Mouse (Mus musculus) E14TG2a.4 (cell line): Measurements from ENCODE around the gene Olfr49.

ENCODE experiments used
- H3K27me3 ChIP-seq: 2 replicates; pipeline ENCODE4 v1.6.1; 2014; ENCODE audit warnings: low read length, control low read depth; ENCODE audit not compliant: insufficient read depth
- H3K36me3 ChIP-seq: 2 replicates; pipeline ENCODE4 v1.6.1; 2014; ENCODE audit warnings: low read length, control low read depth; ENCODE audit not compliant: insufficient read depth
- H3K4me1 ChIP-seq: replicated peaks from 2 replicates; pipeline ENCODE4 v1.6.1; 2014; ENCODE audit warnings: low read depth, low read length, control low read depth
- H3K4me3 ChIP-seq: replicated peaks from 2 replicates; pipeline ENCODE4 v1.5.1; 2014; ENCODE audit warnings: mild to moderate bottlenecking, low read length
- H3K9me3 ChIP-seq: 2 replicates; pipeline ENCODE4 v1.6.1; 2014; ENCODE audit warnings: low read length, control low read depth
- CTCF ChIP-seq: conservative IDR thresholded peaks from 2 replicates; pipeline ENCODE4 v1.5.1; 2014; ENCODE audit warnings: low read length
- NANOG ChIP-seq: IDR thresholded peaks from 2 replicates; pipeline ENCODE4 v1.6.1; 2014; ENCODE audit warnings: borderline replicate concordance, low read length, mixed read lengths
- POU5F1 ChIP-seq: IDR thresholded peaks from 2 replicates; pipeline ENCODE4 v1.6.1; 2014; ENCODE audit warnings: low read length, borderline replicate concordance

Olfr49 gene

DNA sequence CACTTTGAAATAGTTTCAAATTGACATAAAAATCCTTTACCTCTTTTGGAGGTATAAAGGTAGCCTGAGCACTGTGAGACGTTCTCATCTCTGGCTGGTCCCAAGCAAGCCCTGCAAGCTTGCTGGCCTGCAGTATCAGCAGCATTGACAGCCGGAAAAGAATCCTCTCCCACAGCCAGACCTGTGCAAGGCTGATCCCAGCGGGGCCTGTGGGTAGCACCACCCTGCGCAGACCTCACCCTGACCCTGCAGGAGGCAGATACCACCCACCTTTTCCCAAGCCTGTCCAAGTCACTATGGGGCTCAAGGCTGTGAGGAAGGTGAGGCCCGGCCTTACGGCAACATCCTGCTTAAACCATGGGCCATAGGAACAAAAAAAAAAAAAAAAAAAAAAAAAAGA, 18.8 kb downstream of the Olfr49 start:
- no peaks in the 10 kb centered on the region for H3K9me3 ChIP-seq
- TF ChIP-seq POU5F1 (no peak), NANOG (no peak), CTCF (no peak)
- H3K4me1 ChIP-seq, result peaks cover 16% of the 10 kb centered on the region
- no peaks in the 10 kb centered on the region for H3K27me3 ChIP-seq
- no peak overlapping the region for H3K4me3 ChIP-seq
- peaks cover 70% of the 10 kb centered on the region for H3K36me3 ChIP-seq

DNA sequence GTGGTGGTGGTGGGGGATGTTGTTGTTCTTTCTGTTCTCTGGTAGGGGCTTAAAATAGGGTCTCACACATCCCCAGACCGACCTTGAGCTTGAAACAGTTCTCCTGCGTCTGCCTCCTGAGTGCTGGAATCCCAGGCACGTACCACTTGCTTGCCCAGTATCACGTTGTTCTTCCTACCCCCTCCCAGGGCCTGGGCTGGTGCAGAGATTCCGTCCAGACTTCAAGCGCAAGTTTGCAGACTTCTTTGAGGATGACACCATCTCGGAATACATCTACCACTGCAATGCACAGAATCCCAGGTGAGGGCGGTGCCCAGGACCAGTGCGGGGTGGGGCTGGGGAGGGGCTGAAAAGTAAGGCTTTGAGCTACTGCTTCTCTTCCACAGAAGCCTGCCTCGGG, 19.6 kb downstream of the Olfr49 start:
- Histone ChIP-seq H3K4me1 (peaks cover 23% of the 10 kb centered on the region), H3K9me3 (no peaks in the 10 kb centered on the region), H3K27me3 (no peaks in the 10 kb centered on the region), H3K4me3 (no peak overlapping the region), H3K36me3 (peaks cover 73% of the 10 kb centered on the region)
- TF ChIP-seq CTCF (no peak), POU5F1 (no peak), NANOG (no peak)

DNA sequence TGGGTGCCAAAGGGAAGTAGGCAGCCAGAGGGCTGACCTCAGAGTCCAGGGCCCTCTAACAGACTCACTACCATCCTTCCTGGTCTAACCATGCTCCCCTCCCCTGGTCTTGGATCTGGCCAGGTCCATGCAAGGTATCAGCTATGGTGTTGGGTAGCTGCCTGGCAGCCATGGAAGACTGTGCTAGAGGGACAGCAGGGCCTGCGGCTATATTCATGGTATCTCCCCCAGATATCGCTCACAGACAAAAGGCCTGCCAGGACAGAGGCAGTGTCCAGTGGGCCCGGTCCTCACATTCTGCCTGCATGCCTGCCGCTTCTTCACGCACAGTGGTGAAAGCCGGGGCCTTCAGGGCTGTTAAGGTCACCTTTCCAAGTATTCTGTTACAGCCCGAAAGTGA, 20.5 kb downstream of the Olfr49 start:
- Histone ChIP-seq H3K4me1 (peaks cover 32% of the 10 kb centered on the region), H3K27me3 (no peaks in the 10 kb centered on the region), H3K36me3 (peaks cover 70% of the 10 kb centered on the region), H3K4me3 (no peak overlapping the region), H3K9me3 (no peaks in the 10 kb centered on the region)
- no peak for TF ChIP-seq NANOG
- TF ChIP-seq POU5F1, result no peak
- no peak for TF ChIP-seq CTCF

DNA sequence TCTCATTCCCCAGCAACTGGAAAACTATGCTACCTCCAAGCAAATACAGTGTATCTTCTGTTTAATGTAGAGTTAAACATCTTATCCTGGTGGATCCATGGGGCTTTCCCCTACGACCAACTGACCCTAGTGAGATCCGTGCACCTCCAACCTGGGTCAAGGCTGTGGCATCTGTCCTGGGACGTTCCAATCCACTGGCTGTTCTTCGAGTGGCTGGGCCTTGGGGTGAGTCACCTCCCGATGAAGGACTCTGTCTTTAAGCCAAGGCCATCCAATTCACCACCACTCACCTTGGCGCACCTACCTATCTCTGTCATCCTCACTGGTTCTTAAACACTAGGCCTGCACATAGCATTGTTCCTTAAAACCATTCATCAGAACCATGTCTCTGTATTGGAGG, 21.6 kb downstream of the Olfr49 start:
- H3K4me1 ChIP-seq, result peaks cover 39% of the 10 kb centered on the region
- peaks cover 63% of the 10 kb centered on the region for H3K36me3 ChIP-seq
- no peaks in the 10 kb centered on the region for H3K27me3 ChIP-seq
- TF ChIP-seq CTCF, result no peak
- no peak for TF ChIP-seq POU5F1
- no peak for TF ChIP-seq NANOG
- H3K4me3 ChIP-seq, result no peak overlapping the region
- H3K9me3 ChIP-seq, result no peaks in the 10 kb centered on the region

DNA sequence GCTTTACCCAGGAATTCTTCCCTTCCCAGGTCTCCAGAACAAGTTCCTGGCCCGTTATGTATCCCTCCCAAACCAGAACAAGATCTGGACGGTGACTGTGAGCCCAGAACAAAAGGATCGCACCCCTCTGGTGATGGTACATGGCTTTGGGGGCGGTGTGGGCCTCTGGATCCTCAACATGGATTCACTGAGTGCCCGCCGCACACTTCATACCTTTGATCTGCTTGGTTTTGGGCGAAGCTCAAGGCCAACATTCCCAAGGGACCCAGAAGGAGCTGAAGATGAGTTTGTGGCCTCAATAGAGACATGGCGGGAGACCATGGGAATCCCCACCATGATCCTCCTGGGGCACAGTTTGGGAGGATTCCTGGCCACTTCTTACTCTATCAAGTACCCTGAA, 22.1 kb downstream of the Olfr49 start:
- no peaks in the 10 kb centered on the region for H3K27me3 ChIP-seq
- no peaks in the 10 kb centered on the region for H3K9me3 ChIP-seq
- TF ChIP-seq NANOG (no peak), POU5F1 (no peak), CTCF (no peak)
- H3K4me1 ChIP-seq, result peaks cover 39% of the 10 kb centered on the region
- H3K4me3 ChIP-seq, result no peak overlapping the region
- H3K36me3 ChIP-seq, result peaks cover 58% of the 10 kb centered on the region

DNA sequence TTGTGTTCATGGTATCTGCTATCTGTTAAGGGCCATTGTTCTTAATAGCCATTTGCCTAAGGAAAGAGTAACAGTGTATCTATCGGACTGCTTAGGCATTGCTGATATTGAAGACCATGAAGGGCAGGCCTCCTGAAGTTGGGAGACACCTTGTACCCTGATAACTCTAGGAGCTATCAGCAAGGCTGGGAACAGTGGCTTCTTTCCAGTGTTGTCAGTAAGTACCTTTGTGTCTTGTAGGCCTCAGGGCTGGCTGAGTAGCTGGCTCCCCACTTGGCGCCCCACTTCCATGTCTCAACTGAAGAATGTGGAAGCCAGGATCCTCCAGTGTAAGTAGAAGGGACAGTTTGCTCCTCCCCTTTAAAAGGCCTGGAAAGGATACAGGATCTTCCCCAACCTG, 23.4 kb downstream of the Olfr49 start:
- peaks cover 48% of the 10 kb centered on the region for H3K36me3 ChIP-seq
- H3K4me1 ChIP-seq, result peaks cover 39% of the 10 kb centered on the region
- H3K4me3 ChIP-seq, result no peak overlapping the region
- H3K27me3 ChIP-seq, result no peaks in the 10 kb centered on the region
- no peaks in the 10 kb centered on the region for H3K9me3 ChIP-seq
- TF ChIP-seq NANOG (no peak), POU5F1 (no peak), CTCF (no peak)

DNA sequence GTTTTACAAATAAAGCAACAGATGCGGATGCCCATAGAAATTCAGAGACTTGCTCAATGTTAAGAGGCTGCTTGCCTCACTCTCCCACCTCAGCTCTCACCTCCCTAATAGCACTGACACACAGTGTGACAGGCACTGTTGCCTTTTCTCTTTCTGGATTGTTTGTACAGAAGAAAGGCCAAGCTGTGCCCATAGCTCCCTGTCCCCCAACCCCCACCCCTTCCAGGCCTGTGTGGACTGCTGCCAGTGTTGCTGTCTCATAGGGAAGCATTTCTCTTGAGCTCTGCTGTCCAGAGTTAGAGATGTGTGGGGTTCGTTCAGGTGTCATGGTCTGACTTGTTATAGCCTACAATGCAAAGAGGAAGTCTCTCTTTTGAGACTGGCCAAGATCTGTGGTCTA, 24.5 kb downstream of the Olfr49 start:
- Histone ChIP-seq H3K9me3 (no peaks in the 10 kb centered on the region), H3K4me1 (peaks cover 31% of the 10 kb centered on the region), H3K36me3 (peaks cover 40% of the 10 kb centered on the region), H3K4me3 (peak overlapping the region; percentile 88), H3K27me3 (no peaks in the 10 kb centered on the region)
- no peak for TF ChIP-seq POU5F1
- no peak for TF ChIP-seq CTCF
- TF ChIP-seq NANOG, result no peak

DNA sequence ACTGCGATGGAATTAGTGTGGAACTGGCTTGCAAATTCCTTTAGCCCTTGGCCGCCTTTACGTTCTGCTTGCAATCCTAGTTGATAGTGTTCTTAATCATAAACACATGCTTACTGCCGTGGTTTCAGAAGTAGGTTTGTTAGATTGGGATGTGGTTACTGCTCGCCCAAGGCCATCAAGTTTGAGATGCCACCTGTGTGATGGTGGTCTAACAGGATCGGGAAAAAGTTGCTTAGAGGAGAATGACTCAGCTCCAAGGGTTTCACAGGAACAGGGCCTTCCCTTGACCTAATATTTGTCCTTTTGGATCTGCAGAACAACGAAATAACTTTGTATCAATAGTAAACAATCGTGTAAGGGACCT, 25.0 kb downstream of the Olfr49 start:
- H3K27me3 ChIP-seq, result no peaks in the 10 kb centered on the region
- no peak for TF ChIP-seq CTCF
- TF ChIP-seq NANOG, result no peak
- no peak for TF ChIP-seq POU5F1
- H3K36me3 ChIP-seq, result peaks cover 35% of the 10 kb centered on the region
- H3K9me3 ChIP-seq, result no peaks in the 10 kb centered on the region
- H3K4me1 ChIP-seq, result peaks cover 31% of the 10 kb centered on the region
- peak overlapping the region; percentile 88 for H3K4me3 ChIP-seq

DNA sequence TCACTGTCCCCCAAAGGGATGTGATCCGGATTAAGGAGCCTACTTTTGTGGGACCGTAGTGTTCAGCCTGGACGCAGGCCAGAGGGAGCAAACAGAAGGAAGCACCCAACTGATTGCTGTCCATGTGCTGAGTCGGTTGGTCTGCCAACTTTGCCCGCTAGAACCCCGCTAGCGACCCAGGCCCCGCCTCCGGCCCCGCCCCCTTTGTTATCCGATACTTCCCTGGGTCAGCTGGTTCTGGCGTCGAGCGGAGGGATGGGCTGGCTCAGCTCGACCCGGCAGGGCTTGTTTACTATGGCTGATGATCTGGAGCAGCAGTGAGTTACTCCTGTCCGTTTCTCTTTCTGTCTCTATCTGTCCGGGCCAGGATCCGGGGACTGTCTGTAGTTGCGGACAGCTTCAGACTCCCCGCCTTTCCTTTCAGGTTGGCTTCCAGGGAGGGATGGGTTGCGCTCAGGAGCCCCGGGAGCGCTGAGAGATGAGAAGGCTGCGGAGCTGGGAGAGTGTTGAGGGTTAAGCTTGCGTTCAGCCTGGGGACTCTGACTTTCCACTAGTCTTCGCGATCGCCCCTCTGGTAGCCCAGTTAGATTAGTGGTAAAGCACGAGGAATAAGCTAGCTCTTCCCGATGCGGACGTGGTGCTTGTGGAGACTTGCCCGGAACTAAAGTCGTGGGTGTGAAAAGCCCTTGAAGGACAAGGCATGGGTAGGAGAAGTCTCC, 25.6 kb downstream of the Olfr49 start:
- Histone ChIP-seq H3K27me3 (no peaks in the 10 kb centered on the region), H3K4me1 (peaks cover 33% of the 10 kb centered on the region), H3K4me3 (peak overlapping the region; percentile 88), H3K36me3 (peaks cover 30% of the 10 kb centered on the region), H3K9me3 (no peaks in the 10 kb centered on the region)
- no peak for TF ChIP-seq POU5F1
- no peak for TF ChIP-seq CTCF
- no peak for TF ChIP-seq NANOG
